Mouse (Mus musculus) lung, adult 2 months (tissue): Measurements from ENCODE around the gene Taf3. TPM values are rescaled to one million over a fixed set of nuclear protein-coding genes. Genes with fewer than 3 reads are reported as not detected.

Experiments
- DNase-seq: peaks from one replicate; pipeline ENCODE4 v3.0.0; 2022
- H3K4me1 ChIP-seq: fragments of 200-500 bp; 2 replicates; pipeline ENCODE4 v1.6.1; 2011; ENCODE audit warnings: low read length; ENCODE audit not compliant: control insufficient read depth, insufficient read depth
- H3K4me3 ChIP-seq: fragments of 200-500 bp; replicated peaks from 2 replicates; pipeline ENCODE3; 2011; ENCODE audit warnings: low read depth, mild to moderate bottlenecking, control low read depth, low read length; ENCODE audit errors: extremely low read depth
- CTCF ChIP-seq: fragments of 200-500 bp; IDR thresholded peaks from 2 replicates; pipeline ENCODE4 v1.5.1; 2011; ENCODE audit warnings: mild to moderate bottlenecking, low read length, control low read depth; ENCODE audit not compliant: insufficient read depth
- POLR2A ChIP-seq: fragments of 200-500 bp; IDR thresholded peaks from 2 replicates; pipeline ENCODE4 v1.6.1; 2011; ENCODE audit warnings: low read depth, mild to moderate bottlenecking, control low read depth, low read length, borderline replicate concordance; ENCODE audit errors: extremely low read depth
- WGBS: fragments of 180-500 bp; shearing (Covaris S2); methylation state at CpG from one replicate; pipeline ENCODE4 v1.1.7; 2018; 5-methylcytosine and 5-hydroxymethylcytosine counted together
- polyA plus RNA-seq: library from polyadenylated mRNA; depleted of rRNA; stranded (reverse); fragments of >200 nt; gene quantifications from 2 replicates; pipeline ENCODE4 v1.2.3, GENCODE M21; 2012

The Taf3 gene
- polyA plus RNA-seq, 1 experiment = 5.8 TPM

- DNase-seq = no peak
- H3K4me3 ChIP-seq = no peak overlapping the region
- WGBS = 15% methylated on average over 1 of the region's 1 CpGs
- TF ChIP-seq CTCF (no peak), POLR2A (no peak)
- H3K4me1 ChIP-seq = peaks cover 2% of the 10 kb centered on the region
Measured at GRCm38 (mm10) chr2:9966634-9967033, 81.8 kb downstream of the Taf3 start.

- TF ChIP-seq CTCF (no peak), POLR2A (no peak)
- H3K4me1 ChIP-seq = peaks cover 2% of the 10 kb centered on the region
- WGBS = 68% methylated on average over 1 of the region's 1 CpGs
- no peak overlapping the region for H3K4me3 ChIP-seq
- no peak for DNase-seq
Measured at GRCm38 (mm10) chr2:9965608-9966007, 82.8 kb downstream of the Taf3 start.

GRCm38 (mm10) chr2:9962871-9963270 is 85.5 kb downstream of the Taf3 start:
- 0 out of 2 replicates have a peak, but pooled peaks cover 2% of the 10 kb centered on the region for H3K4me1 ChIP-seq
- DNase-seq = no peak
- TF ChIP-seq CTCF (no peak), POLR2A (no peak)
- H3K4me3 ChIP-seq = no peak overlapping the region

- no peak for DNase-seq
- Histone ChIP-seq H3K4me3 (no peak overlapping the region), H3K4me1 (0 out of 2 replicates have a peak, but pooled peaks cover 2% of the 10 kb centered on the region)
- TF ChIP-seq CTCF (no peak), POLR2A (no peak)
- 48% methylated on average over 3 of the region's 3 CpGs for WGBS
Measured at GRCm38 (mm10) chr2:9961708-9962107, 86.7 kb downstream of the Taf3 start.

- H3K4me3 ChIP-seq = no peak overlapping the region
- TF ChIP-seq CTCF (no peak), POLR2A (no peak)
- no peaks in the 10 kb centered on the region for H3K4me1 ChIP-seq
- no peak for DNase-seq
- WGBS = 84% methylated on average over 6 of the region's 6 CpGs
Measured at GRCm38 (mm10) chr2:9958011-9958410, 90.4 kb downstream of the Taf3 start.

- 33% methylated on average over 2 of the region's 2 CpGs for WGBS
- DNase-seq = no peak
Measured at GRCm38 (mm10) chr2:9956546-9956945, 91.8 kb downstream of the Taf3 start.

GRCm38 (mm10) chr2:9955576-9956535 is 92.5 kb downstream of the Taf3 start:
- DNase-seq = no peak
- H3K4me1 ChIP-seq = no peaks in the 10 kb centered on the region
- H3K4me3 ChIP-seq = no peak overlapping the region
- 71% methylated on average over 9 of the region's 9 CpGs for WGBS
- TF ChIP-seq POLR2A (no peak), CTCF (no peak)

More at GRCm38 (mm10) chr2:9956546-9956945, 91.8 kb downstream of the Taf3 start:
- no peak for TF ChIP-seq POLR2A
- TF ChIP-seq CTCF = no peak
- Histone ChIP-seq H3K4me1 (no peaks in the 10 kb centered on the region), H3K4me3 (no peak overlapping the region)

GRCm38 (mm10) chr2:9946739-9947138 is 101.7 kb downstream of the Taf3 start:
- Histone ChIP-seq H3K4me1 (no peaks in the 10 kb centered on the region), H3K4me3 (no peak overlapping the region)
- TF ChIP-seq POLR2A = no peak
- no peak for TF ChIP-seq CTCF
- WGBS = 78% methylated on average over 3 of the region's 3 CpGs
- no peak for DNase-seq

- Histone ChIP-seq H3K4me1 (no peaks in the 10 kb centered on the region), H3K4me3 (no peak overlapping the region)
- no peak for TF ChIP-seq CTCF
- TF ChIP-seq POLR2A = no peak
- DNase-seq = no peak
- 87% methylated on average over 4 of the region's 4 CpGs for WGBS
Measured at GRCm38 (mm10) chr2:9945611-9946010, 102.8 kb downstream of the Taf3 start.

- TF ChIP-seq CTCF (no peak), POLR2A (no peak)
Measured at GRCm38 (mm10) chr2:9943011-9943410, 105.4 kb downstream of the Taf3 start.

More at GRCm38 (mm10) chr2:9943011-9943410, 105.4 kb downstream of the Taf3 start:
- 80% methylated on average over 1 of the region's 1 CpGs for WGBS
- no peak for DNase-seq
- no peaks in the 10 kb centered on the region for H3K4me1 ChIP-seq
- no peak overlapping the region for H3K4me3 ChIP-seq
